Mouse (Mus musculus) left cerebral cortex, postnatal 14 days (tissue): Measurements from ENCODE around the gene Fam57b. TPM values are rescaled to one million over a fixed set of nuclear protein-coding genes. Genes with fewer than 3 reads are reported as not detected.

Experiments used
- DNase-seq, 2 experiments: peaks; one replicate each; pipeline ENCODE4 v3.0.0; 2021 to 2022; ENCODE audit warnings: low spot score in 2 of 2, mixed read lengths in 1 of 2
- intact Hi-C: fragments of 180-260 bp; cut with DNase I; formaldehyde crosslinking; loops from one replicate; pipeline ENCODE4 v1.15.1; 2025
- long read RNA-seq, 2 experiments: library from polyadenylated mRNA; stranded (forward); transcript quantifications; one replicate each; pipeline ENCODE4 v2.0.0; 2021
- total RNA-seq, 2 experiments: library from RNA; stranded (reverse); gene quantifications; 2 replicates each; pipeline ENCODE4 v1.2.3; 2021

Gene Fam57b
- 100 to 1,000 TPM; 117 to 118 TPM for total RNA-seq
- long read RNA-seq, experiment 1, transcript Fam57b-201 (5 exons, 2,328 nt) = major isoform, 17 of 36 reads
- long read RNA-seq, experiment 1, partial matches to known transcripts = 17 of 36 reads
- long read RNA-seq, experiment 1, other reads (novel, unspliced or antisense) = 2 of 36 reads
- long read RNA-seq, experiment 2, transcript Fam57b-201 (5 exons, 2,328 nt) = major isoform, 19 of 32 reads
- long read RNA-seq, experiment 2, partial matches to known transcripts = 13 of 32 reads
- long read RNA-seq, experiment 2, other reads (novel, unspliced or antisense) = 0 of 32 reads

DNA sequence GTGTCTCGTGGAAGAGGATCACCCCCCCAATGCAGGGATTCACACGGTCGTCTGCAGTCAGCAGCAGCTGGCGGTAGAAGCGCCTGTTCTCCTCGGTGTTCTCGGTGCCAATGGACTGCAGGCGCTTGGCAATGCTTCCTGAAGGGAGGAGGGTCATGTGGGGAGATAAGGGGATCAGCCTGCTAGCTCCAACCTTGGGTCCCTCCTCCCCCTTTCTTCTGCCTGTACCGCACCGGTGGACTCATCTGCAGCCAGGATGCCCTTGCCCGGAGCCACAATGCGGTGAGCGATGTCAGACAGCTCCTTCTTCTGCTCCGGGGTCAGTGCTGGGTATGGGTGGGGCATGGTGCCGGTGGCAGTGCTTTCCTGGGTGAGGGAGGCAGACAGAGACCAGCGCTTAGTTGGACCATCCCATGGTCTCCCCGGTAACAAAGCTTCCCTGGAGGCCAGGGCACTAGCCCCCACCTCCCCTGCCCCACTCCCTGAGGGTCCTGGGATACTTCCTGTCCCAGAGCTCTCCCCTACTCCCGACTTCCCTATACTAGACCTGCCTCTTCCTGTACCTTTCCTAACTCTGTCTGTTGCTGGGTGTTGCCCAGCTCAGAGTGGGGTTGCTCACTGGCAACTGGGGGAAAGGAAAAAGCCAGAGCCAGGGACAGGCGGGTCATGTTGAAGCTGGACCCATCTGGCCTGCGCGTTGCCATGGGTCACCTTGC, at the start of gene Fam57b:
Gene Fam57b (plus strand): TSS at position 258 of the 716 bp plus-strand sequence.
- DNase-seq = peak in 1 of 2 experiments; percentile 61
- intact Hi-C loops = loop anchor here (1.0 kb wide), 1 partner anchor 93 kb away; no protein-coding TSS in a partner anchor

- intact Hi-C loops = no loop called here
- no peak for DNase-seq
Observed at GRCm38 (mm10) chr7:126748824-126749223, 48.6 kb upstream of the Fam57b start.

GRCm38 (mm10) chr7:126749582-126750343, 47.7 kb upstream of the Fam57b start:
- DNase-seq = no peak
- intact Hi-C loops = no loop called here

GRCm38 (mm10) chr7:126754866-126755265, 42.6 kb upstream of the Fam57b start:
- DNase-seq = peak; percentile 67 to 73
- intact Hi-C loops = no loop called here

DNA sequence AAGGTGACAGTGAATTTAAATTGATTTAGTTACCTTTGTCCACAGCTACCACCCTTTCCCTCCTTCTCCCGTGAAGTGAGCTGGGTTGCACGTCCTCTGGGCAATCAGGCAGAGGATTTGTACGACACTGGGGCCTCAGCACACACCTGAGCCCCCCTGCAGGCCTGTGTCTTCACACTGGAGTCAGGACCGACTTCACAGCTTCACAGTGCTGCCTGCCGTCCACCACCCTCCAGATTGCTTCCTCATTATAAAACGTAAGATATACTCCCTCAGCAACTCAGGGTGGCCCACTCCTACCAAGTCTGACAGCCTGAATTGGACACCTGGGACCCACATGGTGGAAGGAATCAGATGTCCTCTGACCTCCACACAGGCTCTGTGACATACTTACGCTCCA, 38.9 kb upstream of the Fam57b start:
- DNase-seq = no peak
- intact Hi-C loops = no loop called here

- peak; percentile 91 to 94 for DNase-seq
- intact Hi-C loops = no loop called here
Observed at GRCm38 (mm10) chr7:126759050-126759671, 38.3 kb upstream of the Fam57b start, which contains the start of gene Mapk3. Gene Mapk3 (plus strand): TSS chr7:126759601.

DNA sequence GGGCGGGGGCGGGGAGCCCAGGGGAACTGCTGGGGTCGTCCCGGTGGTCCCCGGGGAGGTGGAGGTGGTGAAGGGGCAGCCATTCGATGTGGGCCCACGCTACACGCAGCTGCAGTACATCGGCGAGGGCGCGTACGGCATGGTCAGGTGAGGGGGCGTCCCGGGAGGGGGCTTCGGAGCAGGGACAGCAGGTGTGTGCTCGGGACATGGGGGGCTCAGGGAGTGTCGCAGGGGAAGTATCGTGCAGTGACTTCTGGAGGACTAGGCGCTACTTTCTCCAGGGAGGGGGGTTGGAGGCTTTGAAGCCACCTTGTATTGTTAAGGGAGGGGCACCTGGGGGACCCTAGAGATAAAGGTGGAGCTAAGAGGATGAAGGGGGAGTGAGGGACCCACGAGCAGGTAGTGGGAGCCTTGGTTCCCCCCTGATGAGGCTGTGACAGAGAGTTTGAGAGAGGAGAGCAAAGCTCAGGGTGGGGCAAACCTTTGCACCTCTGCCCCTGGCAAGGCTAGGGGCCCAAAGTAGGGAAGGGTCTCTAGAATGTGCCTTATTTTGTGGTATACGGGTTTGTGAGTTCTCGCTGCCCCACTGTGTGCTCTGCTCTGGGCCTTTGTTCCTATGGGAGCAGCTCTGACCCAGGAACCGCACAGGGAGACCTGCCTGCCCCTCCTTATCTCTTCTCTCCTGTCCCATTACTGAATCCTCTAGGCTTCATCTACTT, 37.6 kb upstream of the Fam57b start:
- intact Hi-C loops = loop anchor here (5.0 kb wide), 1 partner anchor 58 kb away; no protein-coding TSS in a partner anchor

GRCm38 (mm10) chr7:126760391-126760802, 37.1 kb upstream of the Fam57b start:
- intact Hi-C loops = loop anchor here (5.0 kb wide), 1 partner anchor 58 kb away; no protein-coding TSS in a partner anchor
- DNase-seq = no peak

More for the DNA sequence above, 37.6 kb upstream of the Fam57b start:
- no peak for DNase-seq

DNA sequence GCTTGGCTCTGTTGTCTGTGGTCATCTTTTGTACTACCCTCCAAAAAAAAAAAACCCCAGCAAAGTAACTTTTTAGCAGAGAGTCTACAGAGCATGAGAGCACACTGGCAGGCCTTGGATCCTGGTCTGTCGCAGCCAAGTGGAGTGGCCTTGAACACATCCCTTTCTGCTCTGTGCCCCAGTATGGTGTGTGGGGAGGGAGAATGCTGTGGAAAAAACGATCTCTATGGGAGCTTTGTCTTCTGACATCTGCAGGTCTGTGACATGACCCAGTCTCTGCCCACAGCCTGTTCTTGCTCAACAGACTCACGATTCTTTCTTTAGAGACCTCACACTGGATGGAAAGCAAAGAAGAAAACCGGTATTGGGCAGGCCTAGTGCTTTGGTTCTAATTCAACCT, 36.5 kb upstream of the Fam57b start:
- intact Hi-C loops = loop anchor here (5.0 kb wide), 1 partner anchor 59 kb away; no protein-coding TSS in a partner anchor

GRCm38 (mm10) chr7:126761529-126762067, 35.9 kb upstream of the Fam57b start:
- no peak for DNase-seq
- intact Hi-C loops = loop anchor here (5.0 kb wide), 1 partner anchor 59 kb away; no protein-coding TSS in a partner anchor

More for the DNA sequence above, 36.5 kb upstream of the Fam57b start:
- DNase-seq = no peak

DNA sequence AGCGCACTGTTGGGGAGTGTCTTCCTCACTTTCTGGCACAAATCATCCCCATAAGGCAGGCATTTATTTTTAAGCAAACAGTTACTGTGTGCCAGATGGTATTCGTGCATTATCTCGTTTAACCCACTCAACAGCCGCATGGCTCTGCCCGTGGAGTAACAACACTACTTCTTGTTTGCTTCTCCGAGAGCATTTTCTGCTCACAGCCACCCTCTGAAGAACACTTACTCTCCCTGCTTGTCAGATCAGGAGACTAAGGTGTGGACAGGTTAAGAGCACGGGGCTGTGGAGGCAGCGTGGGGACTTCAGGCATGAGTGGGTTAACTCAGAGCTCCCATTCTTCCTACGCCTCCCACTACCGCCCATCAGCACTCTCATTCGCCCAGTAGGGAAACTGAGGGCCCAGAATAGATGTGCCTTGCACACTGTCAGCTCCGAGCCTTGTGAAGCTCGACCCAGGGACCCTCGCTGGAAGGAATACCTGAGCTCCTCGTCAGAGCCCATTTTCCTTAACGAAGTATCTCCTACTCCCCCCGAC, 34.9 kb upstream of the Fam57b start:
- peak; percentile 72 to 82 for DNase-seq
- intact Hi-C loops = loop anchor here (5.0 kb wide), 1 partner anchor 60 kb away; no protein-coding TSS in a partner anchor

GRCm38 (mm10) chr7:126765540-126765939, 31.9 kb upstream of the Fam57b start:
- intact Hi-C loops = no loop called here
- no peak for DNase-seq

DNA sequence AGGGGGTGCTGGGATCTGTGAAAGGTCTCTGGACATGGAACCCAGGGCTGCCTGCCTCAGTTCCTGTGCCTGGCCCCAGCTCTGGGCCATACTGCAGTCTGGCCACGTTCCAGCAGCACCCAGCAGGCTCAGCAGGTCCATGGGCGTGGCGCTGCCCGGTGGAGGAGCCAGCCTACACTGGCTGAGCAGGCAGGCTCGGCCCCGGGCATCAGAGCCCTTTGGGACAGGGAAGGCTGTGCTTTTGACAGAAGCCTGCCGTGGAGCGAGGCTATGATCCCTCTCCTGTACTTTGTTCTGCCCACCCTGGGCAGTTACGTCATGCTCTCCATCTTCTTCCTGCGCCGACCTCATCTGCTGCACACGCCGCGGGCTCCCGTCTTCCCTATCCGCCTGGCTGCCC, 31.3 kb upstream of the Fam57b start, which contains the start of gene Gdpd3:
Gene Gdpd3 (plus strand): TSS at position 134 of the 400 bp plus-strand sequence.
- no peak for DNase-seq
- intact Hi-C loops = no loop called here

GRCm38 (mm10) chr7:126767001-126767400, 30.5 kb upstream of the Fam57b start:
- DNase-seq = no peak
- intact Hi-C loops = no loop called here

DNA sequence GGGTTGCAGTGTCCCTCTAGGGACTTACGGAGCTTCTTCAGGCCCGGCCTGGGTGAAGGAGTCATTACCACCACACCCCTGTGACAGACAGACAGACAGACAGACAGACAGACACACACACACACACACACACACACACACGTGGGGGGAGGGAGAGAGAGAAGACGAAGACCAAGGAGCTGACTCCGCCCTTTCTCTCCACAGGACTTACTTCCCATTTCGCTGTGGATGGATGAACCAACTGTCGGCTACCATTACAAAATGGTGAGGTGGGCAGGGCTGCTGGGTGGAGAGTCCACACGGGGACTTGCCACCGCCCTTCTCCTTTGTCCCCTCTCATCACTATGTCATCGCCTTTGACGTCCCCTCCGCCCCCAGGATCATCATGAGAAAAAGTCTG, 26.7 kb upstream of the Fam57b start:
- no peak for DNase-seq
- intact Hi-C loops = no loop called here

- intact Hi-C loops = no loop called here
- no peak for DNase-seq
Observed at GRCm38 (mm10) chr7:126773351-126773750, 24.1 kb upstream of the Fam57b start.

GRCm38 (mm10) chr7:126774463-126774862, 23.0 kb upstream of the Fam57b start:
- no peak for DNase-seq
- intact Hi-C loops = no loop called here
